Mouse (Mus musculus): ENCODE measurements around the gene Rab6b.
"Not testable (repeated sequence)": the region's sequence is repeated elsewhere in the genome, so short reads cannot be mapped to it uniquely, and the experiment has no call there.

Gene Rab6b

GRCm38 (mm10) chr9:103108341-103108798 is 3.2 kb upstream of the Rab6b start:
- not testable (repeated sequence) for DNase-seq (ENCODE audit: low read depth, low spot score)

GRCm38 (mm10) chr9:103108943-103109670 is 2.5 kb upstream of the Rab6b start:
- DNase-seq (ENCODE audit: low read depth, low spot score): no peak

GRCm38 (mm10) chr9:103109911-103110310 is 1.7 kb upstream of the Rab6b start:
- no peak for DNase-seq (ENCODE audit: low read depth, low spot score)

GRCm38 (mm10) chr9:103110727-103111501 is 673 bp upstream of the Rab6b start:
- DNase-seq (ENCODE audit: low read depth, low spot score): no peak

- DNase-seq (ENCODE audit: low read depth, low spot score): no peak
Observed at GRCm38 (mm10) chr9:103112471-103113271, 1.1 kb downstream of the Rab6b start.

GRCm38 (mm10) chr9:103113351-103113750 is 1.8 kb downstream of the Rab6b start:
- DNase-seq (ENCODE audit: low read depth, low spot score): no peak

GRCm38 (mm10) chr9:103114326-103114725 is 2.7 kb downstream of the Rab6b start:
- no peak for DNase-seq (ENCODE audit: low read depth, low spot score)

GRCm38 (mm10) chr9:103114901-103115300 is 3.3 kb downstream of the Rab6b start:
- DNase-seq (ENCODE audit: low read depth, low spot score): no peak

- no peak for DNase-seq (ENCODE audit: low read depth, low spot score)
Observed at GRCm38 (mm10) chr9:103116941-103117340, 5.4 kb downstream of the Rab6b start.

- DNase-seq (ENCODE audit: low read depth, low spot score): no peak
Observed at GRCm38 (mm10) chr9:103117495-103117894, 5.9 kb downstream of the Rab6b start.

- DNase-seq (ENCODE audit: low read depth, low spot score): no peak
Observed at GRCm38 (mm10) chr9:103117951-103118350, 6.4 kb downstream of the Rab6b start.

- DNase-seq (ENCODE audit: low read depth, low spot score): no peak
Observed at GRCm38 (mm10) chr9:103118651-103119275, 7.2 kb downstream of the Rab6b start.

- DNase-seq (ENCODE audit: low read depth, low spot score): no peak
Observed at GRCm38 (mm10) chr9:103119781-103120180, 8.2 kb downstream of the Rab6b start.

- DNase-seq (ENCODE audit: low read depth, low spot score): no peak
Observed at GRCm38 (mm10) chr9:103120231-103120630, 8.6 kb downstream of the Rab6b start.

GRCm38 (mm10) chr9:103121546-103121945 is 10.0 kb downstream of the Rab6b start:
- no peak for DNase-seq (ENCODE audit: low read depth, low spot score)

GRCm38 (mm10) chr9:103124746-103125145 is 13.2 kb downstream of the Rab6b start:
- no peak for DNase-seq (ENCODE audit: low read depth, low spot score)

- no peak for DNase-seq (ENCODE audit: low read depth, low spot score)
Observed at GRCm38 (mm10) chr9:103133493-103134124, 22.0 kb downstream of the Rab6b start.

GRCm38 (mm10) chr9:103134450-103135030 is 23.0 kb downstream of the Rab6b start:
- DNase-seq (ENCODE audit: low read depth, low spot score): no peak

- DNase-seq (ENCODE audit: low read depth, low spot score): no peak
Observed at GRCm38 (mm10) chr9:103139481-103139880, 27.9 kb downstream of the Rab6b start.

- no peak for DNase-seq (ENCODE audit: low read depth, low spot score)
Observed at GRCm38 (mm10) chr9:103140384-103140783, 28.8 kb downstream of the Rab6b start.

- DNase-seq (ENCODE audit: low read depth, low spot score): no peak
Observed at GRCm38 (mm10) chr9:103141266-103141665, 29.7 kb downstream of the Rab6b start.
